In the genomic region with DNA sequence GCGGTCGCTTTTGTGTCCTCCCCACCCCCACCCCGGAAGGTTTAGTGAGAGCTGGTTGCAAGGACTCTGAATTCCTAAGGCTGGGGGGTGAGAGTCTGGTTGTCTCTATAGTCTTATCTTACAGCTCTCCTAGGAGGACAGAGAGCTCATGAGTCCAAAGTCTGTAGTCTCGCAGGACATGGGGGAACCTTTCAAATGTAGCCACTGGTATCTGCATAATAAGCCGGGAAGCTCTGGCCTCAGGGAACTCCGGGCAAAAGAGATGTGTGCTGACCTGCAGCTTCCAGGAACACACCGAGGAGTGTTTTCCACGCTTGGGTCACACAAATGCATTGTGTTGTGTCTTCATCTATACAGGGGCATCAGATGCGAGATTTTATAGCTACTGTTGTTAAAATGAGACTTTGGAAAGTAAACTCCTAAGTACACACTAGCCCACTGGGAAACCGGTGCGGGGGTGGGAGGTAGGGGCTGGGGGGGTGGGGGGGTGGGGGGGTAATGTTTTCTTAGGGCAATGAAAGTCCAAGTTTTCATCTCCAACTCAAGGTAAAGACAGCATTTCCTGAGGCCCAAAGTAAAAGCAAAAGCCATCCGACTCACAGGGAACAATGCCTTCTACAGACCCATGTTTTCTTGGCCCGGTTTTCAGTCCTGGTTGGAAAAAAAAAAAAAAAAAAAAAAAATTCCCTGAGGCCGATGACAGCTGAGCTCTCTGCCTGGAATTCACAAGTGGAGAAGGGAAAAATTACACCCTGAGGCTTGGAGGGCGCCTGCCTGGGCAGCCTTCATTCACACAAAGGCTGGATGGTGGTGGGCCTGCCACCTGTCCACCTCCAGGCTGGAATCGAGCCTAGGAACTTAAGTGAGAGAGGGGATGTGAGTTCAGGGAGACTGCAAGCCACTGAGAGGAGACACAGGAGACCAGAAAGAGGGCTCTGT, we compare ENCODE assay signal across 8 mouse cellular contexts. TPM values are rescaled to one million over a fixed set of nuclear protein-coding genes. Genes with fewer than 3 reads are reported as not detected.
DNase-seq lines count a peak whose midpoint lies in the region; ATAC-seq and TF ChIP-seq lines count a peak whose summit lies in the region.

No protein-coding gene starts in this region.

- peak; percentile 35 to 56 for DNase-seq in cerebellum, postnatal 10 days
- DNase-seq in cerebellum, adult 11 months, result no peak
- peak; percentile 30 for DNase-seq in hindbrain, embryonic 11.5 days (ENCODE audit: low spot score)
- no peak for DNase-seq in thymus, postnatal 14 days
- no peak for DNase-seq in thymus, postnatal 4 days
- DNase-seq in layer of hippocampus, adult 2 months (ENCODE audit: low spot score in 2 of 2), result no peak

- H3K27me3 ChIP-seq in embryonic facial prominence, embryonic 13.5 days, result peaks cover 5% of the 10 kb centered on the region; the same call in 1 of the 2 replicates
- H3K27me3 ChIP-seq in hindbrain, embryonic 11.5 days (ENCODE audit: control insufficient read depth, insufficient read depth, low read length), result no peaks in the 10 kb centered on the region
- peaks cover 8% of the 10 kb centered on the region for H3K27me3 ChIP-seq in liver, embryonic 15.5 days

- H3K36me3 ChIP-seq in embryonic facial prominence, embryonic 13.5 days, result no peaks in the 10 kb centered on the region
- H3K36me3 ChIP-seq in hindbrain, embryonic 11.5 days (ENCODE audit: control insufficient read depth, insufficient read depth, low read length), result no peaks in the 10 kb centered on the region
- no peaks in the 10 kb centered on the region for H3K36me3 ChIP-seq in liver, embryonic 15.5 days (replicated peaks)

- no peak overlapping the region for H3K4me3 ChIP-seq in embryonic facial prominence, embryonic 13.5 days
- no peak overlapping the region for H3K4me3 ChIP-seq in hindbrain, embryonic 11.5 days (ENCODE audit: low read depth, low read length)
- no peak overlapping the region for H3K4me3 ChIP-seq in liver, embryonic 15.5 days (replicated peaks)
- no peak overlapping the region for H3K4me3 ChIP-seq in layer of hippocampus, adult 2 months

- no peak for ATAC-seq in embryonic facial prominence, embryonic 13.5 days (ENCODE audit: insufficient number of reproducible peaks, insufficient read depth, low FRiP score, low TSS enrichment, low read depth)
- ATAC-seq in hindbrain, embryonic 11.5 days (ENCODE audit: low FRiP score), result no peak
- no peak for ATAC-seq in liver, embryonic 15.5 days (ENCODE audit: insufficient read depth)

- TF ChIP-seq CTCF in layer of hippocampus, adult 2 months (conservative IDR thresholded peaks at IDR 0.05), result no peak

- WGBS in embryonic facial prominence, embryonic 13.5 days, result 20% methylated on average over 16 of the region's 16 CpGs
- 36% methylated on average over 16 of the region's 16 CpGs for WGBS in hindbrain, embryonic 11.5 days
- 35% methylated on average over 16 of the region's 16 CpGs for WGBS in liver, embryonic 15.5 days (ENCODE audit: insufficient replicate concordance)

- H3K4me1 ChIP-seq in embryonic facial prominence, embryonic 13.5 days, result peaks cover 33% of the 10 kb centered on the region
- H3K4me1 ChIP-seq in hindbrain, embryonic 11.5 days (replicated peaks; ENCODE audit: control insufficient read depth, insufficient read depth, low read length), result no peaks in the 10 kb centered on the region
- H3K4me1 ChIP-seq in liver, embryonic 15.5 days (replicated peaks), result peaks cover 10% of the 10 kb centered on the region

- H3K9ac ChIP-seq in embryonic facial prominence, embryonic 13.5 days, result no peak overlapping the region
- no peak overlapping the region for H3K9ac ChIP-seq in hindbrain, embryonic 11.5 days (ENCODE audit: low read depth, low read length)
- no peak overlapping the region for H3K9ac ChIP-seq in liver, embryonic 15.5 days

- H3K9me3 ChIP-seq in embryonic facial prominence, embryonic 13.5 days, result no peaks in the 10 kb centered on the region
- H3K9me3 ChIP-seq in hindbrain, embryonic 11.5 days (ENCODE audit: control insufficient read depth, low read length), result no peaks in the 10 kb centered on the region
- H3K9me3 ChIP-seq in liver, embryonic 15.5 days (replicated peaks), result no peaks in the 10 kb centered on the region

- H3K27ac ChIP-seq in embryonic facial prominence, embryonic 13.5 days, result peak overlapping the region; percentile 49; the same call in 1 of the 2 replicates
- H3K27ac ChIP-seq in hindbrain, embryonic 11.5 days (ENCODE audit: low read depth, low read length), result no peak overlapping the region
- no peak overlapping the region for H3K27ac ChIP-seq in liver, embryonic 15.5 days (replicated peaks)
- no peak overlapping the region for H3K27ac ChIP-seq in layer of hippocampus, adult 2 months

- H3K4me2 ChIP-seq in embryonic facial prominence, embryonic 13.5 days, result 0 out of 2 replicates have a peak overlapping the region, but pooled peaks have one; percentile 18
- no peak overlapping the region for H3K4me2 ChIP-seq in hindbrain, embryonic 11.5 days (replicated peaks; ENCODE audit: low read depth, low read length)
- H3K4me2 ChIP-seq in liver, embryonic 15.5 days, result peak overlapping the region; percentile 33

RNA-seq across cellular contexts. Expression of gene Rbpj, which starts 4.5 kb away (rescaled TPM):
- polyA plus RNA-seq in embryonic facial prominence, embryonic 13.5 days (2015; fragmentation: Nextera tagmentation; extraction: Ambion mirVana), result 42.0 and 42.6 TPM in 2 replicates
- 56.1 and 65.0 TPM in 2 replicates for polyA plus RNA-seq in hindbrain, embryonic 11.5 days (2014; fragmentation: Nextera tagmentation; extraction: Ambion mirVana)
- polyA plus RNA-seq in liver, embryonic 15.5 days (2015; fragmentation: Nextera tagmentation; extraction: Ambion mirVana), result 6.3 and 7.1 TPM in 2 replicates
- 10 to 100 TPM; 21.6 to 24.0 TPM for total RNA-seq in layer of hippocampus, adult 2 months (2021)

Comparison
In these comparisons a context has a peak if more than half of its experiments do, and no peak if none do; other contexts are left out.
1. DNase-seq: peak in cerebellum, postnatal 10 days (2 of 2) and hindbrain, embryonic 11.5 days (single experiment); none in cerebellum, adult 11 months (single experiment), thymus, postnatal 14 days (single experiment), thymus, postnatal 4 days (single experiment) and layer of hippocampus, adult 2 months (0 of 2).